Mouse (Mus musculus) limb, embryonic 12.5 days (tissue): Measurements from ENCODE around the gene Capzb. TPM values are rescaled to one million over a fixed set of nuclear protein-coding genes. Genes with fewer than 3 reads are reported as not detected.

Experiments
- ATAC-seq: fragments of 200-750 bp; cut with Nextera tagmentation; 2 replicates; pipeline ENCODE4 v1.8.0; 2017; ENCODE audit warnings: low read depth, moderate TSS enrichment; ENCODE audit not compliant: insufficient number of reproducible peaks, insufficient read depth, low FRiP score, low TSS enrichment
- H3K27ac ChIP-seq: fragments of 300-500 bp; sonication (generic); 2 replicates; pipeline ENCODE4 v1.5.1; 2016; ENCODE audit warnings: mild to moderate bottlenecking, moderate library complexity
- H3K27me3 ChIP-seq: fragments of 300-500 bp; sonication (generic); 2 replicates; pipeline ENCODE4 v1.6.1; 2016; ENCODE audit warnings: mild to moderate bottlenecking, moderate library complexity
- H3K36me3 ChIP-seq: fragments of 300-500 bp; sonication (generic); 2 replicates; pipeline ENCODE4 v1.6.1; 2016; ENCODE audit warnings: mild to moderate bottlenecking, moderate library complexity
- H3K4me1 ChIP-seq: fragments of 300-500 bp; sonication (generic); replicated peaks from 2 replicates; pipeline ENCODE4 v1.6.1; 2016
- H3K4me2 ChIP-seq: fragments of 300-500 bp; sonication (generic); 2 replicates; pipeline ENCODE4 v1.6.1; 2016; ENCODE audit warnings: mild to moderate bottlenecking, moderate library complexity
- H3K4me3 ChIP-seq: fragments of 300-500 bp; sonication (generic); replicated peaks from 2 replicates; pipeline ENCODE4 v1.5.1; 2016; ENCODE audit warnings: mild to moderate bottlenecking
- H3K9ac ChIP-seq: fragments of 300-500 bp; sonication (generic); replicated peaks from 2 replicates; pipeline ENCODE4 v1.6.1; 2016; ENCODE audit warnings: mild to moderate bottlenecking, moderate library complexity
- H3K9me3 ChIP-seq: fragments of 300-500 bp; sonication (generic); 2 replicates; pipeline ENCODE4 v1.6.1; 2016; ENCODE audit warnings: mild to moderate bottlenecking, moderate library complexity
- WGBS: fragments of 180-500 bp; shearing (Covaris S2); methylation state at CpG from one replicate; pipeline ENCODE4 v1.1.7; 2016; 5-methylcytosine and 5-hydroxymethylcytosine counted together
- polyA plus RNA-seq: library from polyadenylated mRNA; unstranded; fragments of >200 nt; fragmentation: Nextera tagmentation; extraction: Ambion mirVana; gene quantifications from 2 replicates; pipeline ENCODE4 v1.2.1, GENCODE M21; 2016

Capzb gene
- polyA plus RNA-seq, 1 experiment from 2014 or later = 390 TPM

DNA sequence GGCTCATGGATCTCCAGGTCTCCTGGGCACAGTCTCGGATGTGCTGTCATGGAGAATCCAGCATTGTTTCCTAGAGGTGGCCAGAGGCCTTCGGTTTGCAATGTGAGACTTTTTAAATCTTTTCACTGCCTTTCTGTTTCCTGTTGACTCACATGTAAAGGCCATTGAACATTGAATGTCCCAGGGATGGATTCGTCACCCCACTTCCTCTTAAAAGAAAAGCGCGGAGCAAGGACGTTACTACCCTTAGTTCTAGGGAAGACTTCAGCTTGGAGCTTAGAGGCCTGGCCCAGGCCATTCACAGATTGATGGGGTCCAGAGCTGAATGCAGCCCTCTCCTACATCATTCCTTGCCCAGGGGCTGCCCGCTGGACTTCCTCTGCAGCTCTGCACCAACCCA, 35.2 kb downstream of the Capzb start:
- Histone ChIP-seq H3K27ac (no peak overlapping the region), H3K9me3 (no peaks in the 10 kb centered on the region), H3K36me3 (peaks cover 32% of the 10 kb centered on the region), H3K4me3 (no peak overlapping the region), H3K4me1 (peaks cover 70% of the 10 kb centered on the region), H3K9ac (0 out of 2 replicates have a peak overlapping the region, but pooled peaks have one; percentile 23), H3K4me2 (no peak overlapping the region), H3K27me3 (no peaks in the 10 kb centered on the region)
- 80% methylated on average over 7 of the region's 7 CpGs for whole genome bisulfite sequencing
- ATAC-seq = no peak

GRCm38 (mm10) chr4:139229271-139229670, 36.6 kb downstream of the Capzb start:
- H3K9ac ChIP-seq = no peak overlapping the region
- H3K36me3 ChIP-seq = peaks cover 41% of the 10 kb centered on the region
- H3K4me3 ChIP-seq = no peak overlapping the region
- no peak overlapping the region for H3K27ac ChIP-seq
- peaks cover 70% of the 10 kb centered on the region for H3K4me1 ChIP-seq
- H3K27me3 ChIP-seq = no peaks in the 10 kb centered on the region
- H3K4me2 ChIP-seq = no peak overlapping the region
- 86% methylated on average over 5 of the region's 5 CpGs for WGBS
- no peak for ATAC-seq
- no peaks in the 10 kb centered on the region for H3K9me3 ChIP-seq

DNA sequence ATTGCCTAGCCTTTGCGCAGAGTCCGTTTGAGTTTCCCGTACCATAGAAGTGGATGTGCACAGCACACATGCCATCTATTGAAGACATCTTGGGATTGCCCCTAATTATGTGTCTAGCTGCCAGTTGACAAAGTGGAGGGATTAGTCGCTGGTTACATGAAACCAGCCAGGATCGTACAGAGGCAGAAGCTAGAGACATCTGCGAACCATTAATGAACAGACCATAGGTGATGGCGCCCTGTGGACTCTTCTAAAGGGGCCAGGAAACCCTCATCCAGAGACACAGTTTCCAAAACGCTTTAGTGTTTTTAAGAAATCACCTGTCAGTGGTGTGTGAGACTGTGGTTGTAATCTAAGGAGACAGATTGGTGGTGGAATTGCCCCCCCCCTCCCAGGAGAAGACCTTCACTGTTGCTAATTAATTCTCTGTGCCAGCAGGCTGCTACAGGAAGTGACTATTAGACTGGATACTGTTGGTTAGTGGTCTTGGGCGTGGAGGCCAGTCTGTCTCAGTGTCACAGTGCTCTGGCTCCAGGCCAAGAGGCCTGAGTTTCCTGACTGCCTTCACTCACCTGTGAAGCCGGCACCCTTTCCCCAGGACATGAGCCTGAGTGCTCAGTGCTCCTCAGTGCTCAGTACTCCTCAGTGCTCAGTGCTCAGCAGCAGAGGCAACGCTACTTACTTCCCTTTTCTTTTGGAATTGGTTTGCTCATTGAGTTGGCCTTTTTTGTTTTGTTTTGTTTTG, 37.8 kb downstream of the Capzb start:
- Histone ChIP-seq H3K9me3 (no peaks in the 10 kb centered on the region), H3K4me1 (peaks cover 80% of the 10 kb centered on the region), H3K4me2 (no peak overlapping the region), H3K27ac (peak overlapping the region; percentile 53), H3K36me3 (peaks cover 36% of the 10 kb centered on the region), H3K27me3 (no peaks in the 10 kb centered on the region), H3K4me3 (no peak overlapping the region), H3K9ac (0 out of 2 replicates have a peak overlapping the region, but pooled peaks have one; percentile 4)
- 20% methylated on average over 11 of the region's 11 CpGs for whole genome bisulfite sequencing
- ATAC-seq = no peak

- no peak overlapping the region for H3K9ac ChIP-seq
- H3K4me1 ChIP-seq = peaks cover 77% of the 10 kb centered on the region
- no peaks in the 10 kb centered on the region for H3K9me3 ChIP-seq
- peaks cover 31% of the 10 kb centered on the region for H3K36me3 ChIP-seq
- no peak for ATAC-seq
- 68% methylated on average over 8 of the region's 8 CpGs for WGBS
- H3K4me3 ChIP-seq = no peak overlapping the region
- peak overlapping the region; percentile 53; the same call in 1 of the 2 replicates for H3K27ac ChIP-seq
- no peaks in the 10 kb centered on the region for H3K27me3 ChIP-seq
- no peak overlapping the region for H3K4me2 ChIP-seq
These were observed 38.5 kb downstream of the Capzb start for GRCm38 (mm10) chr4:139231163-139231562.

DNA sequence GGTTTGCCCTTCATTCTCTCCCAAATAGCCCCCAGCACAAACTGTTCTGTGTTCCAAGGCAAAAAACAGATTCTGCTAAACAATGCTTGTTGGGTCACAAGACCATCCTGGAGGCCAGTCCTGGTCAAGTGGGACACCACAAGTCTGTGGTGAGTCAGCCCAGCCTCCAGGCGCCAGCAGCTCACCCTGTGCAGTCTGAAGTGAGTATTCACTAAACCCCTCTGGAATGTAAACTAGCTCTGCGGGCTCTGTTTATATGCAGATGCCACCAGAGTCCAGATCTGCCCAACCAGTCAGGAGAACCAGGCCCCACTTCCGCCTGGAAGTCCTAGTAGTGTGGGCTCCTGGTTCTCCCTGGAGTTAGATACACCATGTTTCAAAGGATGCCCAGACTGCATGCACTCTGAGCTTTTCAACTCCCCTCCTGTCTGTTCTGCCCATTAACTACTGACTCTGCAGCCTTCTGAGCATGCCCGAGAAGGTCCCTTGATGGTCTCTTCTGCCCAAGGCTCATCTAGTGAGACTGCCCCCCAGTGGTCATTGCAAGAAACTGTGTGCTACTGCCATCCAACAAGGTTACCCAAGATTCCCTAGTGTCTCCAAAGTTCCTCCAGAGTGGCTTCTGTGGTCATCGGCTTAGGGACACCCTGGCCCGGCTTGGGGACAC, 39.9 kb downstream of the Capzb start:
- ATAC-seq = no peak
- peaks cover 65% of the 10 kb centered on the region for H3K4me1 ChIP-seq
- no peak overlapping the region for H3K4me2 ChIP-seq
- H3K27me3 ChIP-seq = no peaks in the 10 kb centered on the region
- no peaks in the 10 kb centered on the region for H3K9me3 ChIP-seq
- peaks cover 24% of the 10 kb centered on the region for H3K36me3 ChIP-seq
- peak overlapping the region; percentile 29; the same call in 1 of the 2 replicates for H3K27ac ChIP-seq
- H3K4me3 ChIP-seq = no peak overlapping the region
- no peak overlapping the region for H3K9ac ChIP-seq
- 60% methylated on average over 6 of the region's 6 CpGs for whole genome bisulfite sequencing

GRCm38 (mm10) chr4:139233146-139233495, 40.4 kb downstream of the Capzb start:
- peaks cover 21% of the 10 kb centered on the region for H3K36me3 ChIP-seq
- H3K9ac ChIP-seq = no peak overlapping the region
- H3K4me1 ChIP-seq = peaks cover 65% of the 10 kb centered on the region
- ATAC-seq = no peak
- no peaks in the 10 kb centered on the region for H3K27me3 ChIP-seq
- no peak overlapping the region for H3K4me3 ChIP-seq
- no peaks in the 10 kb centered on the region for H3K9me3 ChIP-seq
- WGBS = 88% methylated on average over 7 of the region's 7 CpGs
- H3K4me2 ChIP-seq = no peak overlapping the region
- H3K27ac ChIP-seq = no peak overlapping the region

GRCm38 (mm10) chr4:139233755-139234254, 41.1 kb downstream of the Capzb start:
- no peak for ATAC-seq
- Histone ChIP-seq H3K27ac (no peak overlapping the region), H3K27me3 (no peaks in the 10 kb centered on the region), H3K4me1 (peaks cover 67% of the 10 kb centered on the region), H3K9me3 (no peaks in the 10 kb centered on the region), H3K9ac (no peak overlapping the region), H3K4me3 (no peak overlapping the region), H3K4me2 (no peak overlapping the region), H3K36me3 (peaks cover 17% of the 10 kb centered on the region)
- WGBS = 86% methylated on average over 4 of the region's 4 CpGs

- ATAC-seq = no peak
- no peak overlapping the region for H3K9ac ChIP-seq
- no peak overlapping the region for H3K4me2 ChIP-seq
- no peaks in the 10 kb centered on the region for H3K27me3 ChIP-seq
- H3K36me3 ChIP-seq = peaks cover 21% of the 10 kb centered on the region
- H3K27ac ChIP-seq = no peak overlapping the region
- H3K9me3 ChIP-seq = no peaks in the 10 kb centered on the region
- 87% methylated on average over 4 of the region's 4 CpGs for WGBS
- peaks cover 71% of the 10 kb centered on the region for H3K4me1 ChIP-seq
- H3K4me3 ChIP-seq = no peak overlapping the region
These were observed 41.6 kb downstream of the Capzb start for GRCm38 (mm10) chr4:139234261-139234660.

DNA sequence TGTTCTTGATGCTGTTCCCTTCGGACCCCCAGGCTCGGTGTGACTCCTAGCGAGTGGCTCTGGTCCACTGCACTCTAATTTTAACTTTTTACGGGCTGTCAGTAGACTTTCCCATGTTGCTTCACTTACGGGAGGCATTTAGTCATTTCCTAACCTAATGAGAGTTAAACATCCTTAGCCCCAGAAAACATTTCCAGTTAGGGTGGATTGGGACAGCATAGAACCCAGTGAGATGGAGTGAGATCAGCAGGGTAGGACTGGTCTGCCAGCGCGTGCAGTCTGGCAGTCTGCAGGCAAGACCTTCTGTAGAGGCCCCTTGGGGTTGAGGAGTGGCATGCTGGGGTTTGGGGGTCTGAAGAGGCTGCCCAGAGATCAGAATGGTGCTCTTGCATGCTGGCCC, 42.9 kb downstream of the Capzb start:
- no peak for ATAC-seq

DNA sequence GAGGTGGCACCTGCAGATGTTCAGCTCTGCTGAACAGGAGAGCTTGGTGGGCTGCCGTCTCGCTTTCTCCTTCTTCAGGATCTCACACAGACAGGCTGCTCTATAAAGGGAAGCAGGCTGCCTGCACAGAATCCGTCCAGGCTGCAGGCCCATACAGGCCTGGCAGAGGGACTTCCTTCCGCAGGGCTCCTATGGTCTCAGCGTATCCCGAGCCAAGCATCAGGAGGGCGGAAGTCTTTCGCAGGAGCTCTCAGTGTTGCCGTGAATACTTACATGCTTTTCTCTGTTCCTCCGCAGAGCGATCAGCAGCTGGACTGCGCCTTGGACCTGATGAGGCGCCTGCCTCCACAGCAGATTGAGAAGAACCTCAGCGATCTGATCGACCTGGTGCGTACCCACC, 45.9 kb downstream of the Capzb start:
- no peak overlapping the region; the same call in 1 of the 2 replicates for H3K9ac ChIP-seq
- H3K9me3 ChIP-seq = no peaks in the 10 kb centered on the region
- H3K4me3 ChIP-seq = no peak overlapping the region
- 81% methylated on average over 16 of the region's 16 CpGs for WGBS
- no peak for ATAC-seq
- H3K27ac ChIP-seq = peak overlapping the region; percentile 78
- H3K27me3 ChIP-seq = no peaks in the 10 kb centered on the region
- H3K4me2 ChIP-seq = no peak overlapping the region
- H3K36me3 ChIP-seq = peaks cover 48% of the 10 kb centered on the region
- peaks cover 78% of the 10 kb centered on the region for H3K4me1 ChIP-seq

More for the DNA sequence above, 42.9 kb downstream of the Capzb start:
- no peak overlapping the region for H3K4me2 ChIP-seq
- H3K4me1 ChIP-seq = peaks cover 71% of the 10 kb centered on the region
- no peaks in the 10 kb centered on the region for H3K27me3 ChIP-seq
- H3K4me3 ChIP-seq = no peak overlapping the region
- H3K36me3 ChIP-seq = peaks cover 34% of the 10 kb centered on the region
- no peaks in the 10 kb centered on the region for H3K9me3 ChIP-seq
- 59% methylated on average over 7 of the region's 7 CpGs for WGBS
- H3K9ac ChIP-seq = no peak overlapping the region
- H3K27ac ChIP-seq = no peak overlapping the region

- 64% methylated on average over 6 of the region's 6 CpGs for WGBS
These were observed 47.6 kb downstream of the Capzb start for GRCm38 (mm10) chr4:139240334-139240733.

More at GRCm38 (mm10) chr4:139240334-139240733, 47.6 kb downstream of the Capzb start:
- Histone ChIP-seq H3K9me3 (no peaks in the 10 kb centered on the region), H3K4me2 (no peak overlapping the region), H3K4me1 (peaks cover 84% of the 10 kb centered on the region), H3K36me3 (peaks cover 46% of the 10 kb centered on the region), H3K4me3 (no peak overlapping the region), H3K27me3 (no peaks in the 10 kb centered on the region), H3K27ac (peak overlapping the region; percentile 42), H3K9ac (no peak overlapping the region)
- ATAC-seq = no peak
